Mouse (Mus musculus) erythroblast, embryonic 14.5 days (primary cell): ENCODE results near the gene Lmtk3.

ENCODE experiments used
- GATA1 ChIP-seq: IDR thresholded peaks from 2 replicates; pipeline ENCODE4 v1.6.1; 2012; ENCODE audit warnings: low read length, inconsistent platforms, mixed read lengths
- TAL1 ChIP-seq: IDR thresholded peaks from 3 replicates; pipeline ENCODE4 v1.6.1; 2012; ENCODE audit warnings: low read length, inconsistent platforms, mixed read lengths

GRCm38 (mm10) chr7:45800546-45801204, 17.1 kb downstream of the Lmtk3 start:
- TF ChIP-seq TAL1 (no peak), GATA1 (no peak)
